Mouse (Mus musculus) layer of hippocampus, adult 9-10 months (tissue): ENCODE data around the gene Pde6b.

ENCODE experiments used
- DNase-seq: peaks from one replicate; pipeline ENCODE4 v3.0.0; 2022; ENCODE audit warnings: low spot score

The Pde6b gene

DNA sequence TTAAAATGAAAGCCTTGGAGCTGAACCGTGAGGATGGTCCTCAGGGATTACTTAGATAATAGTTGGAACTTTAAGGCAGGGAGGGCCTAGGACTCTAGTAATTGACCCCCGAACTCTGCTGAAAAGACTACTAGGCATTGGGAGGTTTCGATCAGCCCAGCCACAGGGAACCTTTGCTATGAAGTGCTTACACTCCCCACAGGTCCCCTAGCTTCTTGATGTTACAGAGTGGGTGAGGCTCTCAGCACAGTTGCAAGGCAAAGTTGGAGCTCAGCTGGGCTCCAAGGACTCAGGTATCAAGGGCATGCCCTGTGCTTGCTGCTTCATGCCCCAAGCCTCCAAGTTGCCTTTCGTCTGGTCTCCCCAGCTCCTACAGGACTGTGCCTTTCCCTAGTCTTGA lies 74.3 kb downstream of the Pde6b start:
- DNase-seq = no peak

DNA sequence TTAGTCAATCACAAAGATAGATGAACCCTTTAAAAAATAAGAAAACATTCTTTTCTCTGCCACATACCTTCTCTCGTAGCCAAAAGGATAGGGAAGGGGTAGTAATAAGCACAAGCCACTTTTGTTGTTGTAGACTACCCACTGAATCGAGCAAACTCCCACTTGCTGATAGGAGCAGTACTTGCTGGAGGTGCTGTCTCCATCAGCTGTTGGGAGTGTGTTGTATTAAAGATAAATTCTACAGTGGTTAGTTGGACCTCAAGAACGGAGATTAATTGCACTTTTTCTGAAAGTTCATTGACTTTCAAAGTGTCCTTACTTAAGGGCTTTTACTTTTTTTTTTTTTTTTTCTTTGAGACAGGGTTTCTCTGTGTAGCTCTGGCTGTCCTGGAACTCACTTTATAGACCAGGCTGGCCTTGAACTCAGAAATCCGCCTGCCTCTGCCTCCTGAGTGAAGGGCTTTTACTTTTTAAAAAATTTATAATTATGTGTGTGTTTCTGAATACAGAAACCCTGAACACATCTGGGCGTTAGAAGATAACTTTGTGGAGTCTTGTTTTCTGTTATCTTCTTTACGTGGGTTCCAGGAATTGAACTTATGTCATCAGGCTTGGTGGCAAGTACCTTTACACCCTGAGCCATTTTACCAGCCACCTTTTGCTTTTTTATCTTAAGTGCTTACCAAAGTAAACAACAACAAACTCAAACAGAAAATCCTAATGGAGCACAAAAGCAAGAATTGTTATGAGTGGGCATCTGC lies 77.1 kb downstream of the Pde6b start:
- no peak for DNase-seq

DNA sequence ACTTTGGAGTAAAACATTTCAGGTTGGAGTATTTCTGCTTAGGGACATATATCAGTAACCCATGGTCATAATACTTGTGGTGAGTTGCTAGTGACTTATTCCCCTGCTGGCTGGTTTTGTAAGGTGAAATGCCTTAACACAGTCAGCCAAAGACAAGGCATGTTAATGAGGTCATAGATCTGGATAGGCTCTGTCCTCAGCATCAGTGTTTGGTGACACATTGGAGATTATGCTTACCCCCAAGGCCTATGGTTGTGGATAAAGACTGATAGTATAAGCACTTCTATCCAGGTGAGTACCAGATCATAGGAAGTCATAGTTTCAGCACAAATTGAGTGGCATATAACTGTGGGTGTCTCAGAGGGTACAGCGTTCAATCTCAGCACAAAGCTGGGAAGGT lies 78.5 kb downstream of the Pde6b start:
- DNase-seq = no peak

DNA sequence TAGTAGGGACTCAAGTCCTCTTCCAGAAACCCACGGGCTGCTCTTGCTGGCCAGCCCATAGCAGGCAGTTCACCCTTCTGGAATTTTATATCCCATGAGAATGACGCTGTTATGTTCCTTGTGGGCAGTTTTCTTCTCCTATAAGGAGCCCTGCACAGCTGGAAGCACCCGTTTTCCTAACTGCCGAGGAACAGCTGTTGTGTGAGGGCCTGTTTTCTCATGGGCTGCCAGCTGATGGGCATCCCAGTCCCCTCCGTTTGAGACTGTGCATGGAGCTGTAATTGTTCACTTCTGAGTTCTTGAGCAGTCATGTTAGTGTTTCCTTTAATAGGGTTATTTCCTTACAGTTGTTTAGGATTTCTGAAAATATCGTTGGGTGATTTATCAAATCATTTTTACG lies 81.4 kb downstream of the Pde6b start:
- no peak for DNase-seq

DNA sequence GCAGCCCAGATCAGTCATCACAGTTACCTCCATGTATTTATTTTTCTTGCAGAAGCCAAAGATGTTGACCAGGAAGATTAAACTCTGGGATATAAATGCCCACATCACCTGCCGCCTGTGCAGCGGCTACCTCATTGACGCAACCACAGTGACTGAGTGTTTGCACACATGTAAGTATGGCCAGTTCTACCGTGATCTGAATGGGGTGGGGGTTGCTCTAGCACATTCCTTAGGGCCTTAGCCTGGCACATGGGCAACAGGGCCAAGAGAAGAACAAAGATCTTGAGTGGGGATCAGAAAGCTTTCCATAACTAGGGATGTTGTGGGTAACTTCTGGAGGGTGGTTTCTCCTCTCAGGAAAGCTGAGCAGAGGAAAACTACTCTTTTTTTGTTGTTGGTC lies 85.5 kb downstream of the Pde6b start:
- no peak for DNase-seq

DNA sequence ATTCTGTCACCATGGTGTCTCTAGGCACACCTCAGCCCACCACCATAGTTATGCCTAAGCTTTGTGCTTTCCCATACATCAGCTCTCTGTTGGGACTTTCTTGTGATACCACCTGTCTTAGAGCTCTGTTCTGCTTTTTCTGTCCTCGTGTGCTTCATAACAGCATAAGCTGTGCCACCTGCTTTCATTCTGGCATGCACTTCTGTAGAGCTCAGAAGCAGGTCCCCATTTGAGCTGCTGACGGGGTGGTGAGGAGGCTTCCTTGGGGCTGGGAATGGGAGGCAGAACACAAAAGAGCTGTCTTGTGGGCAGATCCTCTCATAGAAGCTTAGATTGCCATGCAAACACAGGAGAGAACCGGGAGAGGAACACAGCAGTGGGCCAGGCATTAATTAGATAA lies 87.8 kb downstream of the Pde6b start:
- no peak for DNase-seq
